Mouse (Mus musculus): Measurements from ENCODE around the gene Ttbk2. TPM values are rescaled to one million over a fixed set of nuclear protein-coding genes. Genes with fewer than 3 reads are reported as not detected.

Gene Ttbk2
- polyA plus RNA-seq, 1 experiment from 2014 or later: 14.9 TPM

- Histone ChIP-seq H3K4me3 (peak within 1 kb of the TSS; percentile 91), H3K27ac (peak within 1 kb of the TSS; percentile 79), H3K4me1 (peaks cover 6% of the 10 kb centered on the region; the same call in 1 of the 2 replicates), H3K9me3 (no peaks in the 10 kb centered on the region), H3K27me3 (replicated peaks) (no peaks in the 10 kb centered on the region), H3K9ac (peak within 1 kb of the TSS; percentile 86), H3K36me3 (no peaks in the 10 kb centered on the region), H3K4me2 (replicated peaks) (peak within 1 kb of the TSS; percentile 75)
- ATAC-seq (ENCODE audit: low FRiP score, low read depth): peak; percentile 77
- under 1% methylated on average over 68 of the region's 71 CpGs for WGBS
Observed at GRCm38 (mm10) chr2:120849449-120850423, 668 bp downstream of the Ttbk2 start, which contains the start of gene Cdan1. Gene Cdan1 (minus strand): TSS chr2:120850128.

GRCm38 (mm10) chr2:120845280-120845679 is 5.1 kb downstream of the Ttbk2 start:
- Histone ChIP-seq H3K27ac (no peak overlapping the region), H3K4me2 (replicated peaks) (no peak overlapping the region), H3K27me3 (replicated peaks) (no peaks in the 10 kb centered on the region), H3K36me3 (no peaks in the 10 kb centered on the region), H3K4me1 (peaks cover 6% of the 10 kb centered on the region; the same call in 1 of the 2 replicates), H3K9ac (no peak overlapping the region), H3K4me3 (no peak overlapping the region), H3K9me3 (no peaks in the 10 kb centered on the region)
- ATAC-seq (ENCODE audit: low FRiP score, low read depth): no peak
- 100% methylated on average over 1 of the region's 1 CpGs for WGBS

DNA sequence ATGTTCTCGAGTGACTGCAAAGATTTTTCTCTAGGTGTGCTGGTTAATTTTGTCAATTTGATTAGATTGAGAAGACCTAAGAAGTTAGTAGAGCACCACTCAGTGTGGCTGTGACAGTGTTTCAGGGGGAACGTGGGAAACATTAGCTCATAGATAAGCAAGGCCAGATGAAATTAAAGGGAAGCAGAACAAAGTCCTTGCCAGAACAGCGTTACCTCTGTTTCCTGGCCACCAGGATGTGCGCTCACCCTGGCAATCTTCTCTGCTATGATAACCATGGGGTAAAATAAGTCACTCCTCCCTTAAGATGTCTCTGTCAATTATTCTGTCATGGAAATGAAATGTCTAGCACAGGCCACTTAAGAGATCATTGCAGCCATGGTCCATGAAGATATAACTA is 6.4 kb downstream of the Ttbk2 start:
- Histone ChIP-seq H3K36me3 (no peaks in the 10 kb centered on the region), H3K4me1 (peaks cover 6% of the 10 kb centered on the region; the same call in 1 of the 2 replicates), H3K9me3 (no peaks in the 10 kb centered on the region), H3K27me3 (replicated peaks) (no peaks in the 10 kb centered on the region), H3K27ac (no peak overlapping the region), H3K4me2 (replicated peaks) (no peak overlapping the region), H3K9ac (no peak overlapping the region), H3K4me3 (no peak overlapping the region)
- 93% methylated on average over 4 of the region's 4 CpGs for WGBS
- no peak for ATAC-seq (ENCODE audit: low FRiP score, low read depth)

DNA sequence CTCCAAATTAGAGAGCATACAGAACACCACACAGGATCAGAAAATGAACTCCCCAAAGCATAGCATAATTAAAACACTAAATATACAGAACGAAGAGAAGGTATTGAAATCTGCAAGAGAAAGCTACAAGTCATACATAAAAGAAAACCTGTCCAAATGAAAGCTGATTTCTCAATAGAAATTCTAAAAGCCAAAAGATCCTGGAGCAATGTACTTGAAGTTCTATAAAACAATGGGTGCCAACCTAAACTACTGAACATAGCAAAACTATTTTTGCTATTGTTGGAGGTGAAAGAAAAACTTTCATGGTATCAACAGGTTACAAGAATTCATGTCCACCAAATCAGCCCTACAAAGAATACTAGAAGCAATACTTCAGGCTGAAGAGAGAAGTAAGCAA is 9.2 kb downstream of the Ttbk2 start:
- Histone ChIP-seq H3K4me3 (no peak overlapping the region), H3K27ac (no peak overlapping the region), H3K9me3 (peaks cover 6% of the 10 kb centered on the region), H3K4me1 (no peaks in the 10 kb centered on the region), H3K36me3 (no peaks in the 10 kb centered on the region), H3K9ac (no peak overlapping the region), H3K4me2 (replicated peaks) (no peak overlapping the region), H3K27me3 (replicated peaks) (no peaks in the 10 kb centered on the region)
- 88% methylated on average over 1 of the region's 1 CpGs for WGBS
- ATAC-seq (ENCODE audit: low FRiP score, low read depth): no peak

DNA sequence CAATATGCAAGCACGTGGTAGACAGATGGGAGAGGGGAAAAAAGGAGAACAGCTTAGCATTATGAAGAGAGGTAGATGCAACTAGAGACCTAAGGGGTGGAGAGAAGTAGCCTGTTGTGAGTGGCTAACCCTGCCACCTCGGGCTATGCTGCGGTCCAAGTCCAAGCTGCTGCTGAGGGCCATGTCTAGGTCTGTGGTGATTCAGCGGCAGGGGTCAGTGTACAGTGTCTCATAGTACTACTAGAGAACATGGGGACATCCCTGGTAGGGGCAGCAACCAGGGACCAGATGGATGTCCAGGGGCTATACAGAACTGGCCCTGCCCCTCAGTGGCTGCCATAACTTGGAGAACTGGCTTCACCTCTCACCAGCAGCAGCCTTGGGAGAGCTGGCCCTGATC is 15.2 kb downstream of the Ttbk2 start:
- H3K27ac ChIP-seq: no peak overlapping the region
- no peak overlapping the region for H3K4me3 ChIP-seq
- H3K9ac ChIP-seq: no peak overlapping the region
- H3K4me1 ChIP-seq: no peaks in the 10 kb centered on the region
- H3K4me2 ChIP-seq (replicated peaks): no peak overlapping the region
- peaks cover 6% of the 10 kb centered on the region for H3K9me3 ChIP-seq
- WGBS: 94% methylated on average over 4 of the region's 4 CpGs
- H3K36me3 ChIP-seq: peaks cover 5% of the 10 kb centered on the region; the same call in 1 of the 2 replicates
- H3K27me3 ChIP-seq (replicated peaks): no peaks in the 10 kb centered on the region
- no peak for ATAC-seq (ENCODE audit: low FRiP score, low read depth)

GRCm38 (mm10) chr2:120826936-120827638 is 23.3 kb downstream of the Ttbk2 start:
- H3K4me2 ChIP-seq (replicated peaks): no peak overlapping the region
- H3K27ac ChIP-seq: no peak overlapping the region
- no peaks in the 10 kb centered on the region for H3K9me3 ChIP-seq
- WGBS: 55% methylated on average over 1 of the region's 1 CpGs
- peaks cover 5% of the 10 kb centered on the region for H3K36me3 ChIP-seq
- no peak overlapping the region for H3K4me3 ChIP-seq
- no peak for ATAC-seq (ENCODE audit: low FRiP score, low read depth)
- H3K27me3 ChIP-seq (replicated peaks): no peaks in the 10 kb centered on the region
- no peak overlapping the region for H3K9ac ChIP-seq
- H3K4me1 ChIP-seq: no peaks in the 10 kb centered on the region

DNA sequence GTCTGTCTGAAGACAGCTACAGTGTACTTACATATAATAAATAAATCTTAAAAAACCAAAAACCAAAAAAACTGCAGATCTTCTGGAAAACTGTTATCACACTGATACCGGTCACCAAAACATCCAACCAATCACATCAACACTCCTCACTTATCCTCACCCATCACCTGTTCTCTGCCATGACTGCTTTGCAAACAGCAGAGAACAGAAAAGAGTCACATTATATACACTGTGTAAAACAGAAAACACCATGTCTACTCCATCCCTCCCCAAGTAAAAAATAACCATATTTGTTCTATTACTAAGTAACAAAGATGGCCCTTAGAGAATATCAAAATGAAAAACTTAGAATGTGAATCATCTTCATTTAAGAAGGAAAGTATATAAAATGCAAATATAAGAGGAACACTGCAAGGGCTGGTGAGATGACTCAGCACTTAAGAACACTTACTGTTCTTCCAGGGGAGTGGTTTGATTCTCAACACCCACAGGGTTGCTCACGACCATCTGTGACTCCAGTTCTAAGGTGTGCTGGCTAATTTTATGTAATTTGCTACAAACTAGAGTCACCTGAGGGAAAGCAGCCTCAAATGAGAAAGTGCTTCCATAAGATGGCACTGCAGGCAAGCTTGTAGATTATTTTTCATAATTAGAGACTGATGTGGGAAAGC is 80.0 kb downstream of the Ttbk2 start:
- H3K36me3 ChIP-seq: peaks cover 22% of the 10 kb centered on the region
- no peaks in the 10 kb centered on the region for H3K4me1 ChIP-seq
- no peaks in the 10 kb centered on the region for H3K9me3 ChIP-seq
- H3K9ac ChIP-seq: no peak overlapping the region
- WGBS: 92% methylated on average over 2 of the region's 2 CpGs
- H3K27ac ChIP-seq: no peak overlapping the region
- H3K4me3 ChIP-seq: no peak overlapping the region
- H3K27me3 ChIP-seq (replicated peaks): no peaks in the 10 kb centered on the region
- ATAC-seq (ENCODE audit: low FRiP score, low read depth): no peak
- H3K4me2 ChIP-seq (replicated peaks): no peak overlapping the region

DNA sequence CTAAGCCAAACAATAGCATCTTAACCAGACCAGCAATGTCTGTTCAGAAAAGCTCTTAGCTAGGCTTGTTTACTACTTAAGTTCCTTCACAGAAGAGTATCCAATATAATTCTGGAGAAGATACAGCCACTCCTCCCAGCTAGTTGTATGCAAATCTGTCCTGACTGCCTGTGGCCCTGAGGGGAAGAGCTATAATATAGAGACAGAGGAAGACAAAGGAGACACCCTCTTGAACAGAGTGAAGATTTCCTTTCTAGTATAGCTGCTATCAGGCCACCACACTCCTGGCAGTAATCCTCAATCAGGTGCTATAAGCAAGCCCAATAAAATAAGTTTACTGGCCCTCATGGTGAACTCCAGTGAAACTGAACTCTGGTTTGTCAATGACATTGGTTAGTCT is 88.5 kb downstream of the Ttbk2 start:
- H3K9me3 ChIP-seq: no peaks in the 10 kb centered on the region
- peaks cover 27% of the 10 kb centered on the region for H3K36me3 ChIP-seq
- H3K4me1 ChIP-seq: no peaks in the 10 kb centered on the region
- no peak overlapping the region for H3K4me2 ChIP-seq (replicated peaks)
- ATAC-seq (ENCODE audit: low FRiP score, low read depth): no peak
- no peaks in the 10 kb centered on the region for H3K27me3 ChIP-seq (replicated peaks)
- H3K4me3 ChIP-seq: no peak overlapping the region
- no peak overlapping the region for H3K27ac ChIP-seq
- H3K9ac ChIP-seq: no peak overlapping the region

DNA sequence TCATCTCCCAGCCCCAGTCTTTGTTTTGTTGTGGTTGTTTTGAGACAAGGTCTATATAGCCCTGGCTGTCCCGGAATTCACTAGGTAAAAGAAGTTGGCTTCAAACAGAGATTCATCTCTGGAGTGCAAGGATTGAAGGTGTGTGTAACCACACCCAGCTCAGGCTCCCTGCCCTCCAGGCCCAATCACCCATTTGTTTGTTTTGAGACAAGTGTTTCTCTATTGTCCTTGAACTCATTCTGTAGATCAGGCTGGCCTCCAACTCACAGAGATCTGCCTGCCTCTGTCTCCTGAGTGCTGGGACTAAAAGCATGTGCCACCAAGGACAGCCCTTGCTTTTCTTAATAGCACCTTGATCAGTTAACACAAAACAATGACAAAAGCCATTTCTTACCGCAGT is 102.4 kb downstream of the Ttbk2 start:
- no peaks in the 10 kb centered on the region for H3K27me3 ChIP-seq (replicated peaks)
- no peak overlapping the region for H3K4me3 ChIP-seq
- no peak for ATAC-seq (ENCODE audit: low FRiP score, low read depth)
- no peaks in the 10 kb centered on the region for H3K4me1 ChIP-seq
- H3K9ac ChIP-seq: no peak overlapping the region
- 97% methylated on average over 2 of the region's 2 CpGs for WGBS
- H3K36me3 ChIP-seq: peaks cover 53% of the 10 kb centered on the region
- no peaks in the 10 kb centered on the region for H3K9me3 ChIP-seq
- H3K4me2 ChIP-seq (replicated peaks): no peak overlapping the region
- H3K27ac ChIP-seq: no peak overlapping the region

- Histone ChIP-seq H3K4me3 (no peak overlapping the region), H3K4me2 (replicated peaks) (no peak overlapping the region), H3K4me1 (no peaks in the 10 kb centered on the region), H3K27ac (no peak overlapping the region), H3K27me3 (replicated peaks) (no peaks in the 10 kb centered on the region), H3K9ac (no peak overlapping the region), H3K9me3 (no peaks in the 10 kb centered on the region), H3K36me3 (peaks cover 57% of the 10 kb centered on the region)
- no peak for ATAC-seq (ENCODE audit: low FRiP score, low read depth)
- WGBS: 97% methylated on average over 1 of the region's 1 CpGs
Observed at GRCm38 (mm10) chr2:120745496-120745895, 104.9 kb downstream of the Ttbk2 start.

DNA sequence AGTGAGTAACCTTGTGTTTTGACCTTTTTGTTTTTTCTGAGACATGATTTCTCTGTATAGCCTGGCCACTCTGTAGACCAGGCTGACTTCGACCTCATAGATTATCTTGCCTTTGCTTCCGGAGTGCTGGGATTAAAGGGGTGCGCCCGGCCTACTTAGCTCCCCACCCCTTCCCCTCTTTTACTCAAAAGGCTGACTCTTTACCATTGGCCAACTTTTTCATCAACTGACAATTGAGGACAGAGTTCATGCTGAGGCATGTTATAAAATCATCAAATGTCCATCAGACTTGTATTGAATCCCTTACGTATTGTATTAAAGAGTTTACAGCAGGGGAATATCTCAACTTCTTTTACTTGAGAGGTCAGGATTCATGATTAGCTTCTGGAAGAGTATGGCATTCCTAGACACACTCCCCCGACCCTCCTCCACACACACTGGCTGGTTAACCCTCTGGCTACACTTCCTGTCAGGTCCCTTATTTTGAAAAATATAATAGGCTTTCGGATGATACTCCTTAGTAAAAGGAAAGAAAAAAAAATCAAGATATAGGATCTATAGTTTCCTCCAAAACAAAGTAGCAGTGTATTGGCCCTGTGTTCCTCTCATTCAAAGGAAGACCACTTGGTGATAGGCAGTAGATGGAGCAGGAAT is 118.4 kb downstream of the Ttbk2 start:
- no peak for ATAC-seq (ENCODE audit: low FRiP score, low read depth)
- Histone ChIP-seq H3K4me2 (replicated peaks) (peak overlapping the region; percentile 99), H3K4me1 (peaks cover 29% of the 10 kb centered on the region), H3K27ac (no peak overlapping the region; the same call in 1 of the 2 replicates), H3K4me3 (peak overlapping the region; percentile 99), H3K36me3 (peaks cover 17% of the 10 kb centered on the region), H3K9ac (peak overlapping the region; percentile 95; the same call in 1 of the 2 replicates), H3K9me3 (no peaks in the 10 kb centered on the region), H3K27me3 (replicated peaks) (no peaks in the 10 kb centered on the region)
- 35% methylated on average over 7 of the region's 7 CpGs for WGBS
